Mouse (Mus musculus) G1E (cell line): ENCODE results near the gene Chpf. TPM values are rescaled to one million over a fixed set of nuclear protein-coding genes. Genes with fewer than 3 reads are reported as not detected.
A peak's percentile ranks its signal among the peaks of the same experiment; 100 is the strongest.

Source experiments
- ATAC-seq: 2 replicates; pipeline ENCODE4 v1.8.0; 2016; ENCODE audit warnings: mild to moderate bottlenecking; ENCODE audit not compliant: insufficient number of reproducible peaks, poor library complexity, low FRiP score, severe bottlenecking; ENCODE audit errors: extremely low read depth
- DNase-seq: peaks from one replicate; pipeline ENCODE4 v3.0.0; 2012; ENCODE audit warnings: low spot score
- H3K27me3 ChIP-seq: 2 replicates; pipeline ENCODE4 v1.6.1; 2012; ENCODE audit warnings: mild to moderate bottlenecking, low read length, inconsistent platforms; ENCODE audit not compliant: insufficient read depth
- H3K36me3 ChIP-seq: replicated peaks from 2 replicates; pipeline ENCODE3; 2012; ENCODE audit warnings: mild to moderate bottlenecking, inconsistent platforms
- H3K4me1 ChIP-seq: 2 replicates; pipeline ENCODE4 v1.6.1; 2012; ENCODE audit warnings: low read depth, low read length, inconsistent platforms, mixed read lengths; ENCODE audit not compliant: insufficient read depth
- H3K4me3 ChIP-seq: 2 replicates; pipeline ENCODE4 v1.5.1; 2012; ENCODE audit warnings: low read depth, mild to moderate bottlenecking, inconsistent platforms, low read length, moderate library complexity, mixed read lengths
- H3K9me3 ChIP-seq: replicated peaks from 2 replicates; pipeline ENCODE4 v1.6.1; 2012; ENCODE audit warnings: inconsistent platforms
- CTCF ChIP-seq: IDR thresholded peaks from 2 replicates; pipeline ENCODE4 v1.5.1; 2012; ENCODE audit warnings: low read depth, low read length, inconsistent platforms, mixed read lengths
- GATA1 ChIP-seq: IDR thresholded peaks from 2 replicates; pipeline ENCODE4 v1.6.1; 2012; ENCODE audit warnings: borderline replicate concordance, low read length, inconsistent platforms, mixed read lengths
- GATA2 ChIP-seq: IDR thresholded peaks from 2 replicates; pipeline ENCODE4 v1.6.1; 2012; ENCODE audit warnings: low read depth, low read length, inconsistent platforms, borderline replicate concordance
- POLR2AphosphoS5 ChIP-seq: IDR thresholded peaks from 2 replicates; pipeline ENCODE4 v1.6.1; 2012; ENCODE audit warnings: low read depth, low read length, inconsistent platforms; ENCODE audit not compliant: insufficient replicate concordance
- TAL1 ChIP-seq: conservative IDR thresholded peaks from 2 replicates; pipeline ENCODE4 v1.6.1; 2012; ENCODE audit warnings: low read depth, low read length, inconsistent platforms, mixed read lengths
- polyA plus RNA-seq: library from polyadenylated mRNA; stranded (reverse); fragments of >175 nt; gene quantifications from 2 replicates; pipeline ENCODE4 v1.2.3, GENCODE M21; 2012
- total RNA-seq, 2 experiments: library from RNA; stranded (forward) in 1 of 2; stranded (reverse) in 1 of 2; fragments of 200-1000 nt in 1 of 2; fragments of >200 nt in 1 of 2; fragmentation: Nextera tagmentation in 1 of 2; gene quantifications; 2 replicates each; pipeline ENCODE4 v1.2.3; 2014 to 2017

Gene Chpf
- total and polyA plus RNA-seq, 3 experiments, result 12.0 to 121 (median 23.6) TPM

- ATAC-seq, result no peak
- DNase-seq, result no peak
- Histone ChIP-seq H3K27me3 (peaks cover 50% of the 10 kb centered on the region), H3K4me1 (peaks cover 99% of the 10 kb centered on the region), H3K4me3 (peak overlapping the region; percentile 71), H3K36me3 (peaks cover under 1% of the 10 kb centered on the region), H3K9me3 (no peaks in the 10 kb centered on the region)
- peak; percentile 64 for TF ChIP-seq TAL1
- no peak for TF ChIP-seq POLR2AphosphoS5
- no peak for TF ChIP-seq GATA1
- no peak for TF ChIP-seq GATA2
- TF ChIP-seq CTCF, result no peak
Observed at GRCm38 (mm10) chr1:75449377-75450135, 29.6 kb downstream of the Chpf start.

- H3K36me3 ChIP-seq, result peaks cover 5% of the 10 kb centered on the region
- DNase-seq, result no peak
- TF ChIP-seq TAL1 (no peak), GATA1 (no peak), POLR2AphosphoS5 (no peak), CTCF (no peak), GATA2 (no peak)
- no peaks in the 10 kb centered on the region for H3K9me3 ChIP-seq
- peaks cover 45% of the 10 kb centered on the region for H3K27me3 ChIP-seq
- peak overlapping the region; percentile 71 for H3K4me3 ChIP-seq
- ATAC-seq, result no peak
- peaks cover 99% of the 10 kb centered on the region for H3K4me1 ChIP-seq
Observed at GRCm38 (mm10) chr1:75448937-75449336, 30.2 kb downstream of the Chpf start.

GRCm38 (mm10) chr1:75448052-75448431, 31.1 kb downstream of the Chpf start:
- H3K36me3 ChIP-seq, result peaks cover 13% of the 10 kb centered on the region
- ATAC-seq (no peak), DNase-seq (no peak)
- H3K27me3 ChIP-seq, result peaks cover 36% of the 10 kb centered on the region
- TF ChIP-seq TAL1 (no peak), GATA2 (no peak), GATA1 (no peak), CTCF (no peak), POLR2AphosphoS5 (no peak)
- no peaks in the 10 kb centered on the region for H3K9me3 ChIP-seq
- peak overlapping the region; percentile 69; the same call in 1 of the 2 replicates for H3K4me3 ChIP-seq
- peaks cover 99% of the 10 kb centered on the region for H3K4me1 ChIP-seq

GRCm38 (mm10) chr1:75447265-75448051, 31.6 kb downstream of the Chpf start:
- no peak for TF ChIP-seq GATA1
- no peak; the same call in 1 of the 2 replicates for TF ChIP-seq TAL1
- TF ChIP-seq GATA2, result no peak
- no peak for TF ChIP-seq POLR2AphosphoS5
- TF ChIP-seq CTCF, result no peak
- ATAC-seq (peak; percentile 31), DNase-seq (peak; percentile 81)
- H3K36me3 ChIP-seq, result peaks cover 19% of the 10 kb centered on the region
- H3K4me1 ChIP-seq, result peaks cover 99% of the 10 kb centered on the region
- peak overlapping the region; percentile 69 for H3K4me3 ChIP-seq
- no peaks in the 10 kb centered on the region for H3K9me3 ChIP-seq
- H3K27me3 ChIP-seq, result peaks cover 31% of the 10 kb centered on the region

GRCm38 (mm10) chr1:75446656-75447055, 32.5 kb downstream of the Chpf start:
- peaks cover 27% of the 10 kb centered on the region for H3K36me3 ChIP-seq
- H3K4me1 ChIP-seq, result peaks cover 99% of the 10 kb centered on the region
- DNase-seq, result peak; percentile 61
- H3K4me3 ChIP-seq, result peak overlapping the region; percentile 69; the same call in 1 of the 2 replicates
- H3K27me3 ChIP-seq, result peaks cover 23% of the 10 kb centered on the region
- no peak for ATAC-seq
- TF ChIP-seq TAL1, result no peak
- no peak for TF ChIP-seq GATA2
- TF ChIP-seq CTCF, result no peak
- TF ChIP-seq POLR2AphosphoS5, result no peak
- no peak for TF ChIP-seq GATA1
- no peaks in the 10 kb centered on the region for H3K9me3 ChIP-seq
